Mouse (Mus musculus) small intestine, adult 2 months (tissue): ENCODE results near the gene Trappc12. TPM values are rescaled to one million over a fixed set of nuclear protein-coding genes. Genes with fewer than 3 reads are reported as not detected.

Experiments
- H3K27ac ChIP-seq: fragments of 200-500 bp; 2 replicates; pipeline ENCODE4 v1.5.1; 2012; ENCODE audit warnings: low read depth, low read length, control low read depth, inconsistent platforms; ENCODE audit not compliant: insufficient read depth
- H3K27me3 ChIP-seq: fragments of 200-500 bp; 2 replicates; pipeline ENCODE4 v1.6.1; 2012; ENCODE audit warnings: mild to moderate bottlenecking, moderate library complexity, low read length, inconsistent platforms; ENCODE audit not compliant: control insufficient read depth, insufficient read depth
- H3K36me3 ChIP-seq: fragments of 200-500 bp; 2 replicates; pipeline ENCODE4 v1.6.1; 2012; ENCODE audit warnings: mild to moderate bottlenecking, low read length, control low read depth, inconsistent platforms; ENCODE audit not compliant: control insufficient read depth, insufficient read depth
- H3K4me1 ChIP-seq: fragments of 200-500 bp; 2 replicates; pipeline ENCODE4 v1.6.1; 2012; ENCODE audit warnings: low read length, inconsistent platforms, mixed read lengths; ENCODE audit not compliant: control insufficient read depth, insufficient read depth, insufficient read length
- H3K4me3 ChIP-seq: fragments of 200-500 bp; 2 replicates; pipeline ENCODE4 v1.5.1; 2012; ENCODE audit warnings: low read depth, mild to moderate bottlenecking, control low read depth, inconsistent platforms, low read length, moderate library complexity
- CTCF ChIP-seq: fragments of 200-500 bp; IDR thresholded peaks from 2 replicates; pipeline ENCODE4 v1.5.1; 2012; ENCODE audit warnings: low read depth, mild to moderate bottlenecking, control low read depth, inconsistent platforms, low read length, moderate library complexity, mixed read lengths; ENCODE audit not compliant: insufficient replicate concordance, insufficient read length; ENCODE audit errors: extremely low read depth
- POLR2A ChIP-seq: fragments of 200-500 bp; IDR thresholded peaks from 2 replicates; pipeline ENCODE4 v1.6.1; 2012; ENCODE audit warnings: low read depth, mild to moderate bottlenecking, control low read depth, inconsistent platforms, low read length, moderate library complexity
- WGBS: fragments of 180-500 bp; shearing (Covaris S2); methylation state at CpG from one replicate; pipeline ENCODE4 v1.1.7; 2018; 5-methylcytosine and 5-hydroxymethylcytosine counted together
- polyA plus RNA-seq: library from polyadenylated mRNA; depleted of rRNA; stranded (reverse); fragments of >200 nt; gene quantifications from 2 replicates; pipeline ENCODE4 v1.2.3, GENCODE M21; 2012; rRNA removed

Gene Trappc12
- polyA plus RNA-seq, 1 experiment: 15.2 TPM

DNA sequence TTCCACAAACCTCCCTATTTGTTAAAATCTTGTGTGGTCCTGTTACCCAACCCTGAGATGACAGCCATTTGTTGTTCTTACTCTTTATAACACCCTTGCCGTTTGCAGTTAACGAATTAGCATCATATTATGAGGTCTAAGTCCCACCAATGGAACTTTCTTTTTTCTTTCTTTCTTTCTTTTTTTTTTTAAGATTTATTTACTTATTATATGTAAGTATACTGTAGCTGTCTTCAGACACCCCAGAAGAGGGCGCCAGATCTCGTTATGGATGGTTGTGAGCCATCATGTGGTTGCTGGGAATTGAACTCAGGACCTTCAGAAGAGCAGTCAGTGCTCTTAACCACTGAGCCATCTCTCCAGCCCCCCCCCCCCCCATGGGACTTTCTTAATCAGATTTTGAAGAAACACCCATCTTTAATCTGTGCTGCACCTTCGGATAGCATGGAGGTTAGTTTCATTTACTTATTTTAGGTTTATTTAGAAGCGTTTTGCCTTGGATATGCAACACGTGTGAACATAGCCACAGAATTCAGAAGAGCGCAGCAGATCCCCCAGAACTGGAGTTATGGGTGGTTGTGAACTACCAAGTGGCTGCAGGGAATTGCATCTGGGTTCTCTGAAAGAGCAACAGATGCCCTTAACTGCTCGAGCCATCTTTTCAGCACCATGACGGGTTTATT lies 76.1 kb downstream of the Trappc12 start:
- 69% methylated on average over 10 of the region's 10 CpGs for WGBS
- no peaks in the 10 kb centered on the region for H3K27me3 ChIP-seq
- no peak for TF ChIP-seq CTCF
- TF ChIP-seq POLR2A: no peak
- H3K4me1 ChIP-seq: peaks cover 4% of the 10 kb centered on the region; the same call in 1 of the 2 replicates
- 0 out of 2 replicates have a peak, but pooled peaks cover 1% of the 10 kb centered on the region for H3K36me3 ChIP-seq
- no peak overlapping the region for H3K27ac ChIP-seq
- H3K4me3 ChIP-seq: no peak overlapping the region

DNA sequence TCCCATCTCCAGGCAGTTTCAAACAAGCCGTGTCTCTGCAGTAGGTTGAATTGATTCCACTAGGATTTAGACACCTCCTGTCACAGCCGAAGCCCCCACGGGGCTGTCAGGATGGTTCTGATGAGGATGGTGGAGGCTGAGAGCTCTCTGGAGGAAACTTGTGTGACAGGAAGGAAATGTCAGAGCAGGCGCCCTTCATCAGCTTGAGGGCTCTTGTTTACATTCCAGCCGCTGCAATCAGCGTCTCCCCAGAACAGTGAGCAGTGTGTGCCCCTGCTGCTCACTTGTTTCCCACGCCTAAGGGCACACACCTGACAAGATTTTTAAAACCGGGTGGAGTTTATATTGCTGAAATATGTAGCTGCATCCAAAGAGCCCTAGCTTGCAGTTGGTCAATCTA lies 83.0 kb downstream of the Trappc12 start:
- Histone ChIP-seq H3K27ac (no peak overlapping the region), H3K4me1 (no peaks in the 10 kb centered on the region), H3K4me3 (no peak overlapping the region), H3K27me3 (no peaks in the 10 kb centered on the region), H3K36me3 (no peaks in the 10 kb centered on the region)
- WGBS: 15% methylated on average over 8 of the region's 8 CpGs
- TF ChIP-seq CTCF (no peak), POLR2A (no peak)

DNA sequence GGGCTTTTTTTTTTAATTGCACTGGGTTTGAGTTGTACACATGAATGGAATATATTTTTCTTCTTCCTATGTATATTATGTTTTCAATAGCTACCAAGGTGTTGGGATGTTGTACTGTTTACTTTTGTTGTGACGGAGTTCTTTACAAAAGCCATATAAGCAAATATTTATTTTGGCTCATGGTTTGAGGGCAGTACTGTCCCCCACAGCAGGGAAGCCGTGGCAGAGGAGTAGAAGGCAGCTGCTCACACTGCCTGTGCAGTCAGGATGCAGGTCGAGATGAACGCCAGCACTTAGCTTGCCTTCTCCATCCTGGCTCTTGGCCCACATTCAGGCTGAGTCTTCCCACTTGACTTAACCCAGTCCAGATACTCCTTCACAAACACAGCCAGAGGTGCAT lies 83.5 kb downstream of the Trappc12 start:
- WGBS: 37% methylated on average over 4 of the region's 4 CpGs
- no peaks in the 10 kb centered on the region for H3K36me3 ChIP-seq
- no peak overlapping the region for H3K27ac ChIP-seq
- no peak overlapping the region for H3K4me3 ChIP-seq
- no peaks in the 10 kb centered on the region for H3K27me3 ChIP-seq
- TF ChIP-seq CTCF: no peak
- TF ChIP-seq POLR2A: no peak
- H3K4me1 ChIP-seq: no peaks in the 10 kb centered on the region

DNA sequence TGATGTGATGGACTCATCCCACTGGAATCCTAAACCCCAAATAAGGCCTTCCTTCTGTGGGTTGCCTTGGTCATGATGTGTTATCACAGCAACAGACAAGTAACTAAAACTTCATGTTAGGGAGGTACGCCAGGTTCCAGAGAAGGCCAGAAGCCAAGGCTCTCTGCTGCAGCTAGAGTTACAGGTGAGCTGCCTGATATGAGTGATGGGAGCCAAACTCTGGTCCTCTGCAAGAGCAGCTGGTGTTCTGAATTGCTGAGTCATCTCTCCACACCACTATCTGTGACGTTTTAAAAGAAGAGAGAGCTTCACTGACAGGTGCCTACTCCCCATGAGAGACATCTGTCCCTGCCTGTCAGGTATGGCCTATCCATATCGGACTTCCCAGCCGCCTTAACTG lies 87.6 kb downstream of the Trappc12 start:
- TF ChIP-seq POLR2A (no peak), CTCF (no peak)
- Histone ChIP-seq H3K4me3 (no peak overlapping the region), H3K4me1 (no peaks in the 10 kb centered on the region), H3K27me3 (no peaks in the 10 kb centered on the region), H3K36me3 (peaks cover 23% of the 10 kb centered on the region), H3K27ac (no peak overlapping the region)
- WGBS: 82% methylated on average over 4 of the region's 4 CpGs

DNA sequence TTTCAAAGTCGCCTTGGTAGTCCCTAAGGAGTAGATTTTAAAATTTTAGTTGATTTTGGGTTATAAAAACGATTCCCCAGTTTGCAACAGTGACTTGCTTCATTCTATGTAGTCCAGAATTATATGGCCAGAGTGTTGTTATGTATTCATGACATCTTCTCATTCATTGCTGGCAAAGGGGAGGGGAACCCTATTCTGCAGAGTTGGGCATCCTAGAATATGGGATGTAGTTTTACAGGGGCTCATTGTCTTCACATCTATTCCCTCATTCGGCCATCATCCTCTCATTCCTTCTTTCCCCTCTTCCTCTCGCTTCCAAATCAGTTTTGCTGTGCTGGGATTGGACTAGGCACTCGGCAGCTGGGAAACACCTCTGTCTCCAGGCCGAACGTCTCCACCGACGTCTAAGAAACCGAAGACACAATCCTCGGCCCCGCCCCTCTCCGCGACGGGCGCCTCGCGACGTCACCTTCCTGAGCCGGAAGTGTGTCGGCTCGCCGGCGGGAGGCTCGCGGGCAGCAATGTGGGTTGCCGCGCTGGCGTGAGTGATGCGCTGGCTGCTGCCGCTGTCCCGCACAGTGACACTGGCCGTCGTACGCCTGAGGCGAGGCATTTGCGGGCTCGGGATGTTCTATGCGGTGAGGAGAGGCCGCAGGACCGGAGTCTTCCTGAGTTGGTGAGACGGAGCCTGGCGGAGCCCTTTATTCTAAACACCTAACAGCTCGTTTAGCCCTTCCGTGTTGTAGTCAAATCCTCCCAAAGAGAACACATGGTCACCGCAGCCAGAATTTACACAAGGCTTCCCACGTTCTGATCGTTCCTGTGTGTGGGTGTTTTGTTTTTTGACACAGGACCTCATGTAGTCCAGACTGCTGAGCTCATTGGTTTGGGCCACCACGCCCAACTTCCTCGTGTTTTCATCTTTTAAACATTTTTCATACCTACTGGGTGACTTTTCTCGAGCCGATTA lies 100.8 kb downstream of the Trappc12 start, which contains the start of gene Rnaseh1:
Rnaseh1 (plus strand) TSS at position 462 of the 970 bp plus-strand sequence.
- Histone ChIP-seq H3K4me1 (peaks cover 4% of the 10 kb centered on the region; the same call in 1 of the 2 replicates), H3K27ac (peak within 1 kb of the TSS; percentile 69), H3K36me3 (peaks cover 8% of the 10 kb centered on the region; the same call in 1 of the 2 replicates), H3K27me3 (no peaks in the 10 kb centered on the region), H3K4me3 (peak within 1 kb of the TSS; percentile 93)
- 2% methylated on average over 52 of the region's 52 CpGs for WGBS
- TF ChIP-seq CTCF (no peak), POLR2A (peak; percentile 56; the same call in 1 of the 2 replicates)

Other genes with a start within 250 kb of the Trappc12 start
- not detected in 2 replicates for gene Dcdc2c, start 198.1 kb downstream of the Trappc12 start, polyA plus RNA-seq
- gene Allc, start 167.9 kb downstream of the Trappc12 start, polyA plus RNA-seq: not detected in 2 replicates
- gene Colec11, start 127.1 kb downstream of the Trappc12 start, polyA plus RNA-seq: 0.10 and 0.13 TPM in 2 replicates
- gene Rps7, start 114.5 kb downstream of the Trappc12 start, polyA plus RNA-seq: 56.0 and 82.1 TPM in 2 replicates
- gene Rnaseh1, start 100.9 kb downstream of the Trappc12 start, polyA plus RNA-seq: 2.5 and 5.0 TPM in 2 replicates
- gene Adi1, start 75.2 kb downstream of the Trappc12 start, polyA plus RNA-seq: 4.5 and 4.9 TPM in 2 replicates
- 27.4 and 57.7 TPM in 2 replicates for gene Eipr1, start 1.3 kb upstream of the Trappc12 start, polyA plus RNA-seq